Mouse (Mus musculus) hindbrain, embryonic 16.5 days (tissue): ENCODE results near the gene Zfp94. TPM values are rescaled to one million over a fixed set of nuclear protein-coding genes. Genes with fewer than 3 reads are reported as not detected.

ENCODE experiments used
- ATAC-seq: fragments of 200-750 bp; cut with Nextera tagmentation; 2 replicates; pipeline ENCODE4 v1.8.0; 2017; ENCODE audit warnings: moderate TSS enrichment, moderate library complexity
- H3K27ac ChIP-seq: fragments of 300-500 bp; sonication (generic); 2 replicates; pipeline ENCODE4 v1.5.1; 2014; ENCODE audit warnings: low read depth, mild to moderate bottlenecking, control low read depth, low read length, moderate library complexity
- H3K27me3 ChIP-seq: fragments of 300-500 bp; sonication (generic); replicated peaks from 2 replicates; pipeline ENCODE4 v1.6.1; 2014; ENCODE audit warnings: low read length; ENCODE audit not compliant: control insufficient read depth, insufficient read depth
- H3K36me3 ChIP-seq: fragments of 300-500 bp; sonication (generic); 2 replicates; pipeline ENCODE4 v1.6.1; 2014; ENCODE audit warnings: mild to moderate bottlenecking, low read length, moderate library complexity, mixed read lengths; ENCODE audit not compliant: control insufficient read depth, insufficient read depth
- H3K4me1 ChIP-seq: fragments of 300-500 bp; sonication (generic); 2 replicates; pipeline ENCODE4 v1.6.1; 2014; ENCODE audit warnings: low read depth, low read length; ENCODE audit not compliant: control insufficient read depth, insufficient read depth
- H3K4me2 ChIP-seq: fragments of 300-500 bp; sonication (generic); 2 replicates; pipeline ENCODE4 v1.6.1; 2014; ENCODE audit warnings: mild to moderate bottlenecking, low read length, control low read depth, moderate library complexity
- H3K4me3 ChIP-seq: fragments of 300-500 bp; sonication (generic); 2 replicates; pipeline ENCODE4 v1.5.1; 2014; ENCODE audit warnings: mild to moderate bottlenecking, low read length, control low read depth, moderate library complexity
- H3K9ac ChIP-seq: fragments of 300-500 bp; sonication (generic); 2 replicates; pipeline ENCODE4 v1.6.1; 2014; ENCODE audit warnings: low read depth, mild to moderate bottlenecking, control low read depth, low read length, moderate library complexity
- H3K9me3 ChIP-seq: fragments of 300-500 bp; sonication (generic); 2 replicates; pipeline ENCODE4 v1.6.1; 2014; ENCODE audit warnings: mild to moderate bottlenecking, low read length, moderate library complexity; ENCODE audit not compliant: control insufficient read depth
- whole genome bisulfite sequencing: fragments of 180-500 bp; shearing (Covaris S2); extraction: QIAGEN DNeasy Blood & Tissue Kit; methylation state at CpG from one replicate; pipeline ENCODE4 v1.1.7; 2014; 5-methylcytosine and 5-hydroxymethylcytosine counted together
- polyA plus RNA-seq: library from polyadenylated mRNA; unstranded; fragments of >200 nt; fragmentation: Nextera tagmentation; extraction: Ambion mirVana; gene quantifications from 2 replicates; pipeline ENCODE4 v1.2.1, GENCODE M21; 2015

The Zfp94 gene
- 19.2 and 19.8 TPM in 2 replicates for polyA plus RNA-seq

DNA sequence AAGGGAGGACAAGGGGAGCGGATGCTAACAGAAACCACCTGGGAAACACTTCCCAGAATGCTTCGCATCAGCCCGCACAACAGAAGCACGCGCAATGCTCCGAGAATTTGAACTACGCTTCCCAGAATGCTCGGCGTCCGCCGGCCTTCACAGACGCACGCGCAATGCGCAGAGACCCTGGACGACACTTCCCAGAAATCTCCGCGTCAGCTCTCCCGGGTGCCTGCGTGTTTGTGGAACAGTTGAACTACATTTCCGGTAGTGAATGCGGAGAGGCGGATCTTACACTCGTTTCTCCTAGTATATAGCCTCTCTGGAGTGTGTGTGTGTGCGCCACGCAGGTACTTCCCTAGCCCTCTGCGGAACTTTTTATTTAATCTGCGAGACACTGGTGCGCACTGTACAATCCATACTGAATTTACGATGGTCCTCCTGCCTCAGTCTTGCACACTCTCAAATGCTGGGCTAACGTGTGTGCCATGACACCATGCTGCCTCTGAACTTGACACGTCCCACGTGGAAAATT lies at the start of gene Zfp94:
Gene Zfp94, minus strand, starts transcription at position 100 of the 526 bp plus-strand sequence.
- WGBS, result under 1% methylated on average over 33 of the region's 33 CpGs

DNA sequence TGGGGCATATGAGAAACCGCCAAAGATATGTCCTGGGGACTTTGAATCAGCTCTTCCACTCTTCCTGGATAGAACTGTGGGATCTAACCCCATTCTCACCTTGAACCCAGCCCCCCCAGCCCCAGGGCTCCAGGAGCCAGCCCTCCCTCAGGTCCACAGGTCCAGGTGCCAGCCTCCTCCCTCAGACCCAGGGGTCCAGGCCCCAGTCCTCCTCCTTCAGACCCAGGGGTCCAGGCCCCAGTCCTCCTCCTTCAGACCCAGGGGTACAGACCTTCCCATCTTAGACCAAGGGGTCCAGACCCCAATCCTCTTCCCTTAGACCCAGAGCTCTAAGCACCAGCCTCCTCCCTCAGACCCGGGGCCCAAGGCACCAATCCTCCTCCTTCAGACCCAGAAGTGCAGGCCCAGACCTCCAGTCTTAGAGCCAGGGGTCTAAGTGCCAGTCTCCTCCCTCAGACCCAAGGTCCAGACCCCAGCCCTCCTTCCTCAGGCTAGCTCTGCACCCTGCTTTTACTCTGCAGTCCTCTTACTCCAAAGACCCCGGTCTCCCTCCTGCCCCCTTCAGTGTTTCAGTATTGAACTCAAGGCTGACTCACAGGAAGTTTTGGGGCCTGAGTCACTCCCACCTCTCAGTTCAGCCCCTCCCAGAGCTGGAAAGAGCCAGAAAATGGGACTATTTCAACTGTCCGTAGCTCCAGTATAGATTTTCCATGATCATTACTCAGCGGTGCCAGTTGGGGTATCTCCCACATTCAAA lies 49.0 kb upstream of the Zfp94 start:
- Histone ChIP-seq H3K9me3 (no peaks in the 10 kb centered on the region), H3K27ac (no peak overlapping the region), H3K4me3 (no peak overlapping the region), H3K36me3 (no peaks in the 10 kb centered on the region), H3K9ac (peak overlapping the region; percentile 51), H3K4me2 (no peak overlapping the region), H3K27me3 (no peaks in the 10 kb centered on the region), H3K4me1 (peaks cover 2% of the 10 kb centered on the region)
- ATAC-seq, result peak; percentile 18
- 83% methylated on average over 5 of the region's 5 CpGs for WGBS

More for the DNA sequence above, at the start of gene Zfp94:
- H3K9ac ChIP-seq, result peak within 1 kb of the TSS; percentile 84
- H3K4me1 ChIP-seq, result peaks cover 4% of the 10 kb centered on the region; the same call in 1 of the 2 replicates
- H3K9me3 ChIP-seq, result no peaks in the 10 kb centered on the region
- H3K27ac ChIP-seq, result peak within 1 kb of the TSS; percentile 87
- peak; percentile 97 for ATAC-seq
- H3K27me3 ChIP-seq, result no peaks in the 10 kb centered on the region; the same call in 1 of the 2 replicates
- H3K4me2 ChIP-seq, result peak within 1 kb of the TSS; percentile 65
- peaks cover 7% of the 10 kb centered on the region; the same call in 1 of the 2 replicates for H3K36me3 ChIP-seq
- peak within 1 kb of the TSS; percentile 72 for H3K4me3 ChIP-seq

DNA sequence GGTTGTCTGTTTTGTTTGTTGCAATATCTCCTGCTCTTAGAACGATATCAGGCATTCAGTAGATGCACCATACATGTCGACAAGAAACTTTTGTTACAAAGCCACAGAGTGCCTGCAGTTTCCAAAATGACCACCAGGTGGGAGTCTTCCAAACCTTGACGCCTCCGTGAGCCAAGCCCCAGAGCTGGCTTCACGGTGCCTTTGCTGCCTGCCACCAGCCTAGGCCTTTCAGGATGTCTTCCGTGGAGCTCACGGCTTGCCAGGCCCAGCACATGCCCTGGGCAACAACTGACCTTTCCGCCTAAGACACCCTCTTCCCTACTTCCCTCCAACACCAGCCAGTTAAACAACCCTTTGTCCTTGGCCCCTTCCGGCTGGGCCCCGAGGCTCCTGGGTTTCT lies 48.4 kb upstream of the Zfp94 start:
- 22% methylated on average over 10 of the region's 10 CpGs for WGBS
- no peaks in the 10 kb centered on the region for H3K9me3 ChIP-seq
- no peak overlapping the region for H3K4me3 ChIP-seq
- H3K27me3 ChIP-seq, result no peaks in the 10 kb centered on the region
- peak; percentile 82 for ATAC-seq
- peaks cover 2% of the 10 kb centered on the region; the same call in 1 of the 2 replicates for H3K4me1 ChIP-seq
- no peak overlapping the region for H3K27ac ChIP-seq
- no peaks in the 10 kb centered on the region for H3K36me3 ChIP-seq
- H3K4me2 ChIP-seq, result no peak overlapping the region
- peak overlapping the region; percentile 51 for H3K9ac ChIP-seq

- H3K27ac ChIP-seq, result no peak overlapping the region
- H3K36me3 ChIP-seq, result no peaks in the 10 kb centered on the region
- H3K4me1 ChIP-seq, result peaks cover 2% of the 10 kb centered on the region; the same call in 1 of the 2 replicates
- 20% methylated on average over 7 of the region's 7 CpGs for WGBS
- H3K4me3 ChIP-seq, result no peak overlapping the region
- H3K27me3 ChIP-seq, result no peaks in the 10 kb centered on the region
- no peak overlapping the region for H3K9ac ChIP-seq
- ATAC-seq, result no peak
- no peak overlapping the region for H3K4me2 ChIP-seq
- no peaks in the 10 kb centered on the region for H3K9me3 ChIP-seq
Measured at GRCm38 (mm10) chr7:24363228-24363627, 46.8 kb upstream of the Zfp94 start.

DNA sequence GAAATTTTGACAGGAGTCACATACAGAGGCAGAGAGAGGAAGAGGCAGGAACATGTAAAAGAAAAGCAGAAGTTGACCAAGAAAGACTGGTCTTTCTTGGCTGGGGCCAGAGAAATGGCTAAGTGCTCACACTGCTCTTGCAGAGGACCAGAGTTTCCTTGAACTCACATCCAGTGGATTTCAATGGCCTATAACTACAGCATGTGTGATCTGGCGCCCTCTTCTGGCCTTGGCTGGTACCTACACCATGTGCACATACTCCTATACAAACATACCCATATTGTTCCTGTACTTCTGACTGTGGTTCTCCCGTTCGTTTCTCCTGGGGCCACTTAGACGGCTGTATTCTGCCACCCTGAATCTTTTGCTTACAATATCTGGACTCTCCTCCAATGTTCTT lies 44.5 kb upstream of the Zfp94 start:
- no peak for ATAC-seq
- H3K36me3 ChIP-seq, result no peaks in the 10 kb centered on the region
- no peak overlapping the region for H3K4me2 ChIP-seq
- WGBS, result 69% methylated on average over 4 of the region's 4 CpGs
- no peak overlapping the region for H3K4me3 ChIP-seq
- H3K9me3 ChIP-seq, result peaks cover 3% of the 10 kb centered on the region; the same call in 1 of the 2 replicates
- H3K4me1 ChIP-seq, result peaks cover 2% of the 10 kb centered on the region; the same call in 1 of the 2 replicates
- no peak overlapping the region for H3K27ac ChIP-seq
- no peak overlapping the region for H3K9ac ChIP-seq
- H3K27me3 ChIP-seq, result no peaks in the 10 kb centered on the region

GRCm38 (mm10) chr7:24359269-24359668 lies 42.8 kb upstream of the Zfp94 start:
- no peaks in the 10 kb centered on the region for H3K4me1 ChIP-seq
- H3K36me3 ChIP-seq, result no peaks in the 10 kb centered on the region
- H3K4me2 ChIP-seq, result no peak overlapping the region
- H3K9me3 ChIP-seq, result peaks cover 3% of the 10 kb centered on the region; the same call in 1 of the 2 replicates
- no peak for ATAC-seq
- 32% methylated on average over 9 of the region's 9 CpGs for WGBS
- H3K4me3 ChIP-seq, result no peak overlapping the region
- H3K27ac ChIP-seq, result no peak overlapping the region
- no peaks in the 10 kb centered on the region for H3K27me3 ChIP-seq
- no peak overlapping the region for H3K9ac ChIP-seq

- H3K36me3 ChIP-seq, result no peaks in the 10 kb centered on the region
- no peaks in the 10 kb centered on the region for H3K27me3 ChIP-seq
- no peak overlapping the region for H3K4me2 ChIP-seq
- 52% methylated on average over 4 of the region's 4 CpGs for WGBS
- no peak overlapping the region for H3K4me3 ChIP-seq
- no peak overlapping the region for H3K27ac ChIP-seq
- H3K9me3 ChIP-seq, result peaks cover 3% of the 10 kb centered on the region; the same call in 1 of the 2 replicates
- H3K9ac ChIP-seq, result no peak overlapping the region
- H3K4me1 ChIP-seq, result no peaks in the 10 kb centered on the region
- no peak for ATAC-seq
Measured at GRCm38 (mm10) chr7:24357899-24358298, 41.4 kb upstream of the Zfp94 start.

GRCm38 (mm10) chr7:24356081-24356480 lies 39.6 kb upstream of the Zfp94 start:
- no peaks in the 10 kb centered on the region for H3K4me1 ChIP-seq
- no peak overlapping the region for H3K4me3 ChIP-seq
- no peak for ATAC-seq
- H3K9ac ChIP-seq, result no peak overlapping the region
- no peak overlapping the region for H3K27ac ChIP-seq
- no peak overlapping the region for H3K4me2 ChIP-seq
- 86% methylated on average over 10 of the region's 10 CpGs for whole genome bisulfite sequencing
- H3K27me3 ChIP-seq, result no peaks in the 10 kb centered on the region
- no peaks in the 10 kb centered on the region for H3K36me3 ChIP-seq
- peaks cover 3% of the 10 kb centered on the region; the same call in 1 of the 2 replicates for H3K9me3 ChIP-seq

GRCm38 (mm10) chr7:24355646-24356045 lies 39.2 kb upstream of the Zfp94 start:
- Histone ChIP-seq H3K27me3 (no peaks in the 10 kb centered on the region), H3K9me3 (peaks cover 3% of the 10 kb centered on the region; the same call in 1 of the 2 replicates), H3K4me2 (no peak overlapping the region), H3K27ac (no peak overlapping the region), H3K4me3 (no peak overlapping the region), H3K9ac (no peak overlapping the region), H3K36me3 (no peaks in the 10 kb centered on the region), H3K4me1 (no peaks in the 10 kb centered on the region)
- WGBS, result 85% methylated on average over 6 of the region's 6 CpGs
- ATAC-seq, result no peak
